Mouse (Mus musculus): ENCODE data around the gene Slc16a2. TPM values are rescaled to one million over a fixed set of nuclear protein-coding genes. Genes with fewer than 3 reads are reported as not detected.
A peak's percentile ranks its signal among the peaks of the same experiment; 100 is the strongest.
"Not testable (repeated sequence)": the region's sequence is repeated elsewhere in the genome, so short reads cannot be mapped to it uniquely, and the experiment has no call there.

Slc16a2 gene
- total RNA-seq, 2 experiments from 2014 or later, result 33.0 to 54.0 TPM

- DNase-seq, result peak in 1 of 2 experiments; percentile 22
These were observed 87.7 kb downstream of the Slc16a2 start for GRCm38 (mm10) chrX:103734041-103734625.

GRCm38 (mm10) chrX:103733091-103733490, 88.7 kb downstream of the Slc16a2 start:
- no peak for DNase-seq

- DNase-seq, result peak; percentile 71 to 77
These were observed 89.6 kb downstream of the Slc16a2 start for GRCm38 (mm10) chrX:103732033-103732703.

- DNase-seq, result peak in 1 of 2 experiments; percentile 21
These were observed 99.3 kb downstream of the Slc16a2 start for GRCm38 (mm10) chrX:103722437-103722836.

GRCm38 (mm10) chrX:103719618-103720185, 102.1 kb downstream of the Slc16a2 start:
- DNase-seq, result no peak

- DNase-seq, result no peak
These were observed 108.9 kb downstream of the Slc16a2 start for GRCm38 (mm10) chrX:103712922-103713321.

GRCm38 (mm10) chrX:103709671-103710070, 112.1 kb downstream of the Slc16a2 start:
- DNase-seq, result no peak

- no peak for DNase-seq
These were observed 113.2 kb downstream of the Slc16a2 start for GRCm38 (mm10) chrX:103708592-103708991.

GRCm38 (mm10) chrX:103704611-103705010, 117.2 kb downstream of the Slc16a2 start:
- no peak for DNase-seq

GRCm38 (mm10) chrX:103704024-103704423, 117.8 kb downstream of the Slc16a2 start:
- DNase-seq, result peak; percentile 41 to 63

GRCm38 (mm10) chrX:103697796-103698195, 124.0 kb downstream of the Slc16a2 start:
- DNase-seq, result no peak

GRCm38 (mm10) chrX:103696081-103696519, 125.7 kb downstream of the Slc16a2 start:
- DNase-seq, result no peak

GRCm38 (mm10) chrX:103695165-103695996, 126.4 kb downstream of the Slc16a2 start:
- peak; percentile 50 to 79 for DNase-seq

- no peak for DNase-seq
These were observed 127.0 kb downstream of the Slc16a2 start for GRCm38 (mm10) chrX:103694787-103695164.

GRCm38 (mm10) chrX:103694381-103694780, 127.4 kb downstream of the Slc16a2 start:
- no peak for DNase-seq

- no peak for DNase-seq
These were observed 128.9 kb downstream of the Slc16a2 start for GRCm38 (mm10) chrX:103692916-103693315.

GRCm38 (mm10) chrX:103688551-103688950, 133.2 kb downstream of the Slc16a2 start:
- DNase-seq, result no peak

GRCm38 (mm10) chrX:103674674-103675073, 147.1 kb downstream of the Slc16a2 start:
- DNase-seq, result no peak

GRCm38 (mm10) chrX:103673761-103674160, 148.0 kb downstream of the Slc16a2 start:
- no peak for DNase-seq

- no peak for DNase-seq
These were observed 151.5 kb downstream of the Slc16a2 start for GRCm38 (mm10) chrX:103670245-103670644.

GRCm38 (mm10) chrX:103664445-103664844, 157.3 kb downstream of the Slc16a2 start:
- DNase-seq, result not testable (repeated sequence)

GRCm38 (mm10) chrX:103658985-103659384, 162.8 kb downstream of the Slc16a2 start:
- DNase-seq, result no peak
